Mouse (Mus musculus) kidney, postnatal 10 days (tissue): ENCODE data around the gene Gm16427.
"Not testable (repeated sequence)": the region's sequence is repeated elsewhere in the genome, so short reads cannot be mapped to it uniquely, and the experiment has no call there.

Experiments used
- DNase-seq: peaks from one replicate; pipeline ENCODE4 v3.0.0; 2021; ENCODE audit warnings: mixed read lengths

Gm16427 gene

GRCm38 (mm10) chr5:93540100-93540499, at the start of gene Gm16427:
Gene Gm16427, minus strand, starts transcription at chr5:93540200.
- DNase-seq: not testable (repeated sequence)
